Mouse (Mus musculus): ENCODE measurements around the gene Tmed10. TPM values are rescaled to one million over a fixed set of nuclear protein-coding genes. Genes with fewer than 3 reads are reported as not detected.

Gene Tmed10
- polyA plus RNA-seq, 1 experiment from 2014 or later = 306 TPM

GRCm38 (mm10) chr12:85345559-85345958 is 29.1 kb downstream of the Tmed10 start:
- 93% methylated on average over 6 of the region's 6 CpGs for WGBS
- peaks cover 7% of the 10 kb centered on the region for H3K4me1 ChIP-seq
- peaks cover 29% of the 10 kb centered on the region for H3K36me3 ChIP-seq
- no peak overlapping the region for H3K9ac ChIP-seq
- H3K4me2 ChIP-seq = no peak overlapping the region
- no peak overlapping the region for H3K4me3 ChIP-seq
- H3K27ac ChIP-seq = no peak overlapping the region
- ATAC-seq (ENCODE audit: insufficient number of reproducible peaks, insufficient read depth, low FRiP score, low TSS enrichment, low read depth) = no peak
- no peaks in the 10 kb centered on the region for H3K27me3 ChIP-seq
- no peaks in the 10 kb centered on the region for H3K9me3 ChIP-seq

- Histone ChIP-seq H3K9me3 (no peaks in the 10 kb centered on the region), H3K36me3 (peaks cover 20% of the 10 kb centered on the region), H3K27ac (0 out of 2 replicates have a peak overlapping the region, but pooled peaks have one; percentile 3), H3K9ac (no peak overlapping the region), H3K27me3 (no peaks in the 10 kb centered on the region), H3K4me1 (peaks cover 11% of the 10 kb centered on the region), H3K4me3 (no peak overlapping the region), H3K4me2 (0 out of 2 replicates have a peak overlapping the region, but pooled peaks have one; percentile 19)
- no peak for ATAC-seq (ENCODE audit: insufficient number of reproducible peaks, insufficient read depth, low FRiP score, low TSS enrichment, low read depth)
- WGBS = 34% methylated on average over 7 of the region's 7 CpGs
These were observed 30.4 kb downstream of the Tmed10 start for GRCm38 (mm10) chr12:85344252-85344651.

- Histone ChIP-seq H3K4me2 (no peak overlapping the region), H3K36me3 (peaks cover 6% of the 10 kb centered on the region), H3K9me3 (no peaks in the 10 kb centered on the region), H3K4me3 (no peak overlapping the region), H3K27me3 (no peaks in the 10 kb centered on the region), H3K4me1 (peaks cover 22% of the 10 kb centered on the region), H3K9ac (no peak overlapping the region), H3K27ac (no peak overlapping the region)
- WGBS = 66% methylated on average over 4 of the region's 4 CpGs
- ATAC-seq (ENCODE audit: insufficient number of reproducible peaks, insufficient read depth, low FRiP score, low TSS enrichment, low read depth) = no peak
These were observed 32.3 kb downstream of the Tmed10 start for GRCm38 (mm10) chr12:85342310-85342709.

- ATAC-seq (ENCODE audit: insufficient number of reproducible peaks, insufficient read depth, low FRiP score, low TSS enrichment, low read depth) = no peak
- H3K27ac ChIP-seq = no peak overlapping the region
These were observed 33.5 kb downstream of the Tmed10 start for GRCm38 (mm10) chr12:85341131-85341530.

GRCm38 (mm10) chr12:85339947-85340346 is 34.7 kb downstream of the Tmed10 start:
- H3K36me3 ChIP-seq = peaks cover 16% of the 10 kb centered on the region
- peaks cover 22% of the 10 kb centered on the region for H3K4me1 ChIP-seq
- no peak for ATAC-seq (ENCODE audit: insufficient number of reproducible peaks, insufficient read depth, low FRiP score, low TSS enrichment, low read depth)
- peak overlapping the region; percentile 68 for H3K4me2 ChIP-seq
- 45% methylated on average over 4 of the region's 4 CpGs for WGBS
- no peaks in the 10 kb centered on the region for H3K9me3 ChIP-seq
- no peak overlapping the region for H3K27ac ChIP-seq
- peak overlapping the region; percentile 52; the same call in 1 of the 2 replicates for H3K9ac ChIP-seq
- no peaks in the 10 kb centered on the region for H3K27me3 ChIP-seq
- H3K4me3 ChIP-seq = peak overlapping the region; percentile 97

More at GRCm38 (mm10) chr12:85341131-85341530, 33.5 kb downstream of the Tmed10 start:
- Histone ChIP-seq H3K4me1 (peaks cover 23% of the 10 kb centered on the region), H3K4me2 (no peak overlapping the region), H3K4me3 (no peak overlapping the region), H3K9ac (no peak overlapping the region), H3K9me3 (no peaks in the 10 kb centered on the region), H3K36me3 (peaks cover 11% of the 10 kb centered on the region), H3K27me3 (no peaks in the 10 kb centered on the region)
- 36% methylated on average over 1 of the region's 1 CpGs for WGBS

- Histone ChIP-seq H3K36me3 (peaks cover 22% of the 10 kb centered on the region), H3K9ac (peak within 1 kb of the TSS; percentile 99), H3K27ac (peak within 1 kb of the TSS; percentile 90), H3K4me1 (peaks cover 17% of the 10 kb centered on the region), H3K4me2 (peak within 1 kb of the TSS; percentile 68), H3K4me3 (peak within 1 kb of the TSS; percentile 97), H3K27me3 (no peaks in the 10 kb centered on the region), H3K9me3 (no peaks in the 10 kb centered on the region)
- ATAC-seq (ENCODE audit: insufficient number of reproducible peaks, insufficient read depth, low FRiP score, low TSS enrichment, low read depth) = peak; percentile 59; the same call in 1 of the 2 replicates
- under 1% methylated on average over 36 of the region's 36 CpGs for WGBS
These were observed 35.4 kb downstream of the Tmed10 start, which contains the start of gene Nek9 for GRCm38 (mm10) chr12:85339243-85339729. Nek9 (minus strand) TSS chr12:85339362.

- 0% methylated on average over 30 of the region's 42 CpGs for WGBS
- no peaks in the 10 kb centered on the region for H3K9me3 ChIP-seq
- H3K27ac ChIP-seq = peak overlapping the region; percentile 90
- peak; percentile 13; the same call in 1 of the 2 replicates for ATAC-seq (ENCODE audit: insufficient number of reproducible peaks, insufficient read depth, low FRiP score, low TSS enrichment, low read depth)
- peak overlapping the region; percentile 97 for H3K4me3 ChIP-seq
- peaks cover 27% of the 10 kb centered on the region for H3K36me3 ChIP-seq
- no peaks in the 10 kb centered on the region for H3K27me3 ChIP-seq
- peaks cover 17% of the 10 kb centered on the region for H3K4me1 ChIP-seq
- peak overlapping the region; percentile 99 for H3K9ac ChIP-seq
- H3K4me2 ChIP-seq = peak overlapping the region; percentile 68
These were observed 35.8 kb downstream of the Tmed10 start for GRCm38 (mm10) chr12:85338815-85339214.

- Histone ChIP-seq H3K36me3 (peaks cover 36% of the 10 kb centered on the region), H3K4me3 (peak overlapping the region; percentile 97), H3K9ac (peak overlapping the region; percentile 99)
These were observed 36.9 kb downstream of the Tmed10 start for GRCm38 (mm10) chr12:85337567-85338311.

GRCm38 (mm10) chr12:85330153-85330552 is 44.5 kb downstream of the Tmed10 start:
- Histone ChIP-seq H3K36me3 (peaks cover 79% of the 10 kb centered on the region), H3K4me3 (no peak overlapping the region), H3K9ac (no peak overlapping the region), H3K4me1 (no peaks in the 10 kb centered on the region), H3K27ac (no peak overlapping the region), H3K27me3 (no peaks in the 10 kb centered on the region), H3K4me2 (no peak overlapping the region), H3K9me3 (no peaks in the 10 kb centered on the region)
- ATAC-seq (ENCODE audit: insufficient number of reproducible peaks, insufficient read depth, low FRiP score, low TSS enrichment, low read depth) = no peak
- 92% methylated on average over 7 of the region's 7 CpGs for WGBS

More at GRCm38 (mm10) chr12:85337567-85338311, 36.9 kb downstream of the Tmed10 start:
- peaks cover 17% of the 10 kb centered on the region for H3K4me1 ChIP-seq
- no peaks in the 10 kb centered on the region for H3K9me3 ChIP-seq
- 83% methylated on average over 6 of the region's 6 CpGs for WGBS
- no peak overlapping the region for H3K27ac ChIP-seq
- no peak for ATAC-seq (ENCODE audit: insufficient number of reproducible peaks, insufficient read depth, low FRiP score, low TSS enrichment, low read depth)
- no peaks in the 10 kb centered on the region for H3K27me3 ChIP-seq
- peak overlapping the region; percentile 68 for H3K4me2 ChIP-seq

GRCm38 (mm10) chr12:85308651-85309050 is 66.0 kb downstream of the Tmed10 start:
- Histone ChIP-seq H3K4me1 (peaks cover 3% of the 10 kb centered on the region; the same call in 1 of the 2 replicates), H3K27ac (no peak overlapping the region), H3K36me3 (peaks cover 95% of the 10 kb centered on the region), H3K27me3 (no peaks in the 10 kb centered on the region), H3K9me3 (no peaks in the 10 kb centered on the region), H3K4me2 (no peak overlapping the region), H3K4me3 (no peak overlapping the region), H3K9ac (no peak overlapping the region)
- ATAC-seq (ENCODE audit: insufficient number of reproducible peaks, insufficient read depth, low FRiP score, low TSS enrichment, low read depth) = no peak
- WGBS = 71% methylated on average over 3 of the region's 3 CpGs

- no peak for ATAC-seq (ENCODE audit: insufficient number of reproducible peaks, insufficient read depth, low FRiP score, low TSS enrichment, low read depth)
- H3K27ac ChIP-seq = no peak overlapping the region
- no peak overlapping the region for H3K9ac ChIP-seq
- H3K4me3 ChIP-seq = no peak overlapping the region
- H3K9me3 ChIP-seq = no peaks in the 10 kb centered on the region
- H3K27me3 ChIP-seq = no peaks in the 10 kb centered on the region
- 44% methylated on average over 16 of the region's 16 CpGs for WGBS
- peaks cover 3% of the 10 kb centered on the region; the same call in 1 of the 2 replicates for H3K4me1 ChIP-seq
- peaks cover 93% of the 10 kb centered on the region for H3K36me3 ChIP-seq
- H3K4me2 ChIP-seq = no peak overlapping the region
These were observed 69.3 kb downstream of the Tmed10 start for GRCm38 (mm10) chr12:85305247-85305892.

Data from embryonic facial prominence, embryonic 13.5 days (tissue).